Mouse (Mus musculus) megakaryocyte, embryonic 14.5 days (primary cell): Measurements from ENCODE around the gene Klhl25.

Experiments used
- FLI1 ChIP-seq: IDR thresholded peaks from 2 replicates; pipeline ENCODE4 v1.6.1; 2012; ENCODE audit warnings: low read length, inconsistent platforms, mixed read lengths
- GATA1 ChIP-seq: IDR thresholded peaks from 3 replicates; pipeline ENCODE4 v1.6.1; 2012; ENCODE audit warnings: mixed read lengths, low read length, inconsistent platforms, borderline replicate concordance

- TF ChIP-seq FLI1 (no peak), GATA1 (no peak)
Observed at GRCm38 (mm10) chr7:75840071-75840470, 8.0 kb upstream of the Klhl25 start.
